Mouse (Mus musculus) kidney, embryonic 15.5 days (tissue): ENCODE data around the gene Isx. TPM values are rescaled to one million over a fixed set of nuclear protein-coding genes. Genes with fewer than 3 reads are reported as not detected.

Experiments used
- ATAC-seq: fragments of 200-750 bp; cut with Nextera tagmentation; replicated peaks from 2 replicates; pipeline ENCODE4 v1.8.0; 2017; ENCODE audit warnings: moderate TSS enrichment; ENCODE audit not compliant: low FRiP score
- H3K27ac ChIP-seq: fragments of 300-500 bp; sonication (generic); 2 replicates; pipeline ENCODE4 v1.5.1; 2015; ENCODE audit warnings: mild to moderate bottlenecking, inconsistent platforms
- H3K27me3 ChIP-seq: fragments of 300-500 bp; sonication (generic); 2 replicates; pipeline ENCODE4 v1.6.1; 2015; ENCODE audit warnings: inconsistent platforms
- H3K36me3 ChIP-seq: fragments of 300-500 bp; sonication (generic); 2 replicates; pipeline ENCODE4 v1.6.1; 2015; ENCODE audit warnings: inconsistent platforms
- H3K4me1 ChIP-seq: fragments of 300-500 bp; sonication (generic); 2 replicates; pipeline ENCODE4 v1.6.1; 2015; ENCODE audit warnings: inconsistent platforms
- H3K4me2 ChIP-seq: fragments of 300-500 bp; sonication (generic); 2 replicates; pipeline ENCODE4 v1.6.1; 2015; ENCODE audit warnings: moderate library complexity, mild to moderate bottlenecking, inconsistent platforms
- H3K4me3 ChIP-seq: fragments of 300-500 bp; sonication (generic); replicated peaks from 2 replicates; pipeline ENCODE4 v1.5.1; 2015; ENCODE audit warnings: mild to moderate bottlenecking, inconsistent platforms
- H3K9ac ChIP-seq: fragments of 300-500 bp; sonication (generic); 2 replicates; pipeline ENCODE4 v1.6.1; 2015; ENCODE audit warnings: mild to moderate bottlenecking, inconsistent platforms
- H3K9me3 ChIP-seq: fragments of 300-500 bp; sonication (generic); replicated peaks from 2 replicates; pipeline ENCODE4 v1.6.1; 2016; ENCODE audit warnings: inconsistent platforms
- WGBS: fragments of 180-500 bp; shearing (Covaris S2); methylation state at CpG from one replicate; pipeline ENCODE4 v1.1.7; 2015; ENCODE audit warnings: mixed read lengths; 5-methylcytosine and 5-hydroxymethylcytosine counted together
- polyA plus RNA-seq: library from polyadenylated mRNA; unstranded; fragments of >200 nt; fragmentation: Nextera tagmentation; extraction: Ambion mirVana; gene quantifications from 2 replicates; pipeline ENCODE4 v1.2.1, GENCODE M21; 2015

Isx gene
- polyA plus RNA-seq, 1 experiment from 2014 or later = not detected

GRCm38 (mm10) chr8:74862598-74862997 lies 10.4 kb upstream of the Isx start:
- no peaks in the 10 kb centered on the region for H3K36me3 ChIP-seq
- H3K27ac ChIP-seq = no peak overlapping the region
- no peak overlapping the region for H3K9ac ChIP-seq
- H3K4me1 ChIP-seq = no peaks in the 10 kb centered on the region
- no peak for ATAC-seq
- H3K27me3 ChIP-seq = no peaks in the 10 kb centered on the region
- H3K4me3 ChIP-seq = no peak overlapping the region
- 79% methylated on average over 2 of the region's 2 CpGs for WGBS
- H3K9me3 ChIP-seq = no peaks in the 10 kb centered on the region
- no peak overlapping the region for H3K4me2 ChIP-seq

GRCm38 (mm10) chr8:74870346-74870949 lies 2.5 kb upstream of the Isx start:
- no peak for ATAC-seq
- no peaks in the 10 kb centered on the region for H3K9me3 ChIP-seq
- WGBS = 67% methylated on average over 4 of the region's 4 CpGs

GRCm38 (mm10) chr8:74871686-74872085 lies 1.3 kb upstream of the Isx start:
- Histone ChIP-seq H3K9ac (no peak overlapping the region), H3K27ac (no peak overlapping the region), H3K4me2 (0 out of 2 replicates have a peak overlapping the region, but pooled peaks have one; percentile 9), H3K4me1 (no peaks in the 10 kb centered on the region), H3K36me3 (no peaks in the 10 kb centered on the region), H3K9me3 (no peaks in the 10 kb centered on the region), H3K27me3 (no peaks in the 10 kb centered on the region), H3K4me3 (no peak overlapping the region)
- WGBS = 14% methylated on average over 4 of the region's 4 CpGs
- no peak for ATAC-seq

More at GRCm38 (mm10) chr8:74870346-74870949, 2.5 kb upstream of the Isx start:
- no peak overlapping the region for H3K4me3 ChIP-seq
- no peaks in the 10 kb centered on the region for H3K36me3 ChIP-seq
- no peak overlapping the region for H3K4me2 ChIP-seq
- no peak overlapping the region for H3K27ac ChIP-seq
- no peaks in the 10 kb centered on the region for H3K27me3 ChIP-seq
- H3K9ac ChIP-seq = no peak overlapping the region
- no peaks in the 10 kb centered on the region for H3K4me1 ChIP-seq

GRCm38 (mm10) chr8:74872151-74872823 lies 686 bp upstream of the Isx start:
- no peaks in the 10 kb centered on the region for H3K36me3 ChIP-seq
- no peaks in the 10 kb centered on the region for H3K4me1 ChIP-seq
- no peaks in the 10 kb centered on the region for H3K9me3 ChIP-seq
- H3K4me2 ChIP-seq = no peak overlapping the region
- ATAC-seq = no peak
- no peaks in the 10 kb centered on the region for H3K27me3 ChIP-seq
- no peak overlapping the region for H3K27ac ChIP-seq
- no peak overlapping the region for H3K9ac ChIP-seq
- 82% methylated on average over 7 of the region's 7 CpGs for WGBS
- H3K4me3 ChIP-seq = no peak overlapping the region

- Histone ChIP-seq H3K4me1 (no peaks in the 10 kb centered on the region), H3K4me3 (no peak overlapping the region), H3K4me2 (no peak overlapping the region), H3K9me3 (no peaks in the 10 kb centered on the region), H3K9ac (no peak overlapping the region), H3K27ac (no peak overlapping the region), H3K27me3 (no peaks in the 10 kb centered on the region), H3K36me3 (no peaks in the 10 kb centered on the region)
- WGBS = 58% methylated on average over 2 of the region's 2 CpGs
- ATAC-seq = no peak
These were observed 1.6 kb downstream of the Isx start for GRCm38 (mm10) chr8:74874565-74874964.

- no peak for ATAC-seq
- no peaks in the 10 kb centered on the region for H3K4me1 ChIP-seq
- no peak overlapping the region for H3K4me2 ChIP-seq
- H3K36me3 ChIP-seq = no peaks in the 10 kb centered on the region
- no peak overlapping the region for H3K27ac ChIP-seq
- H3K4me3 ChIP-seq = no peak overlapping the region
- no peaks in the 10 kb centered on the region for H3K9me3 ChIP-seq
- H3K9ac ChIP-seq = no peak overlapping the region
- H3K27me3 ChIP-seq = no peaks in the 10 kb centered on the region
- WGBS = 68% methylated on average over 3 of the region's 3 CpGs
These were observed 5.7 kb downstream of the Isx start for GRCm38 (mm10) chr8:74878637-74879036.

GRCm38 (mm10) chr8:74888763-74889162 lies 15.8 kb downstream of the Isx start:
- no peaks in the 10 kb centered on the region for H3K27me3 ChIP-seq
- H3K4me1 ChIP-seq = no peaks in the 10 kb centered on the region
- H3K9me3 ChIP-seq = no peaks in the 10 kb centered on the region
- H3K9ac ChIP-seq = no peak overlapping the region
- no peak for ATAC-seq
- H3K36me3 ChIP-seq = no peaks in the 10 kb centered on the region
- 85% methylated on average over 1 of the region's 1 CpGs for WGBS
- no peak overlapping the region for H3K4me2 ChIP-seq
- H3K27ac ChIP-seq = no peak overlapping the region
- H3K4me3 ChIP-seq = no peak overlapping the region

- Histone ChIP-seq H3K4me1 (no peaks in the 10 kb centered on the region), H3K4me2 (no peak overlapping the region), H3K4me3 (no peak overlapping the region), H3K9me3 (no peaks in the 10 kb centered on the region), H3K27me3 (no peaks in the 10 kb centered on the region), H3K27ac (no peak overlapping the region), H3K36me3 (no peaks in the 10 kb centered on the region), H3K9ac (no peak overlapping the region)
- ATAC-seq = no peak
- 78% methylated on average over 5 of the region's 5 CpGs for WGBS
These were observed 18.1 kb downstream of the Isx start for GRCm38 (mm10) chr8:74891030-74891429.

GRCm38 (mm10) chr8:74896302-74896701 lies 23.3 kb downstream of the Isx start:
- Histone ChIP-seq H3K9me3 (no peaks in the 10 kb centered on the region), H3K9ac (no peak overlapping the region), H3K4me1 (no peaks in the 10 kb centered on the region), H3K27ac (no peak overlapping the region), H3K4me3 (no peak overlapping the region), H3K4me2 (no peak overlapping the region), H3K27me3 (no peaks in the 10 kb centered on the region), H3K36me3 (no peaks in the 10 kb centered on the region)
- ATAC-seq = no peak
- 92% methylated on average over 1 of the region's 1 CpGs for WGBS

- no peak for ATAC-seq
- H3K27me3 ChIP-seq = no peaks in the 10 kb centered on the region
- H3K4me3 ChIP-seq = no peak overlapping the region
- H3K4me2 ChIP-seq = no peak overlapping the region
- no peak overlapping the region for H3K27ac ChIP-seq
- H3K9me3 ChIP-seq = no peaks in the 10 kb centered on the region
- no peaks in the 10 kb centered on the region for H3K36me3 ChIP-seq
- no peak overlapping the region for H3K9ac ChIP-seq
- H3K4me1 ChIP-seq = no peaks in the 10 kb centered on the region
- WGBS = 15% methylated on average over 2 of the region's 2 CpGs
These were observed 24.3 kb downstream of the Isx start for GRCm38 (mm10) chr8:74897315-74897714.

GRCm38 (mm10) chr8:74899796-74900195 lies 26.8 kb downstream of the Isx start:
- H3K36me3 ChIP-seq = no peaks in the 10 kb centered on the region
- no peaks in the 10 kb centered on the region for H3K9me3 ChIP-seq
- no peak for ATAC-seq
- H3K9ac ChIP-seq = no peak overlapping the region
- H3K4me3 ChIP-seq = no peak overlapping the region
- WGBS = 46% methylated on average over 3 of the region's 3 CpGs
- H3K27ac ChIP-seq = no peak overlapping the region
- no peak overlapping the region for H3K4me2 ChIP-seq
- no peaks in the 10 kb centered on the region for H3K4me1 ChIP-seq
- no peaks in the 10 kb centered on the region for H3K27me3 ChIP-seq

- H3K27me3 ChIP-seq = no peaks in the 10 kb centered on the region
- 88% methylated on average over 1 of the region's 1 CpGs for WGBS
- no peak overlapping the region for H3K27ac ChIP-seq
- H3K36me3 ChIP-seq = no peaks in the 10 kb centered on the region
- no peak for ATAC-seq
- no peaks in the 10 kb centered on the region for H3K9me3 ChIP-seq
- H3K4me3 ChIP-seq = no peak overlapping the region
- no peak overlapping the region for H3K9ac ChIP-seq
- H3K4me2 ChIP-seq = no peak overlapping the region
- no peaks in the 10 kb centered on the region for H3K4me1 ChIP-seq
These were observed 28.8 kb downstream of the Isx start for GRCm38 (mm10) chr8:74901765-74902164.
